Mouse (Mus musculus) megakaryocyte, embryonic 14.5 days (primary cell): Measurements from ENCODE around the gene Gm11444.

ENCODE experiments used
- FLI1 ChIP-seq: IDR thresholded peaks from 2 replicates; pipeline ENCODE4 v1.6.1; 2012; ENCODE audit warnings: low read length, inconsistent platforms, mixed read lengths
- GATA1 ChIP-seq: IDR thresholded peaks from 3 replicates; pipeline ENCODE4 v1.6.1; 2012; ENCODE audit warnings: mixed read lengths, low read length, inconsistent platforms, borderline replicate concordance

DNA sequence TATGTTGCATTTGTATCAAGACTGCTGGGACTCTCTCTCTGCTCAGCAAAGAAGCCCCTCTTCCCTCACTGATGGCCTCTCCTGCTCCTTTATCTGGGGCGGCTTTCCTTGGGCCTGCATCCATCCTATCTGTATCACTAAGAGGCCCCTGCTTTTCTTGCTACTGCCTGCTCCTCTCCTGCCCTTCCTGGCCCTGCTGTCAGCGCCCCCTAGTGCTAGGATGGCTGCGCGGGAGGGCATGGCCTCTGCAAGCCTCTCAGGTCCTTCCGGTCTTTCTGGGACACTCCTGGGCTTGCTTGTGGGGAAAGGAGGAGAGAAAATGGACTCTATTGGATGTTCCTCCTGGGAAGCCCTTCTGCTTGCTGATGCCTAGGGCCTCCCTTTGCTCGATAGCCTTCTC, 27.0 kb downstream of the Gm11444 start:
- TF ChIP-seq GATA1 (no peak), FLI1 (no peak)
